Mouse (Mus musculus): ENCODE measurements around the gene Ntrk2. TPM values are rescaled to one million over a fixed set of nuclear protein-coding genes. Genes with fewer than 3 reads are reported as not detected.

The Ntrk2 gene
- polyA plus RNA-seq, 1 experiment, result 6.1 TPM

DNA sequence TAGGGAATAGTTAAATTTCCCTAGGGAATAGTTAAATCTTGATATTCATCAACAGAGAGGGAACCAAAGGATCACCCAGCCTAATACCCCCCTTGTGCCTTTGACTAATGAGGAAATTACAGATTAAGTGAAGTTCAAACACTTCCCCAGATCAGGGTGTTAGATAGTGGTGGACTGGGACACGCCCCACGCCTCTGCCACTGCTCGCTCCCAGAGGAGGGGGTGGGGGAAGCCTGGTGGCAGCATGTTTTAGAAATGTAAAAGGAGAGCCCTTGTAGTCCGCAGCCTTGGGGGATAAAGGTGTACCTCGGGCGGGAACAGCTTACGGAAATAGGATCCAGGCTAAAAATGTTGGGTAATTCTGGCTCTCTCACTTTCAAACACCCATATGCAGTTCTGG lies 252.7 kb downstream of the Ntrk2 start:
- Histone ChIP-seq H3K27ac (ENCODE audit: insufficient read depth, low read depth, low read length) (no peak overlapping the region), H3K27me3 (replicated peaks; ENCODE audit: control insufficient read depth, insufficient read depth, low read length) (no peaks in the 10 kb centered on the region), H3K4me1 (ENCODE audit: control insufficient read depth, insufficient read depth, low read length) (no peaks in the 10 kb centered on the region), H3K4me3 (ENCODE audit: insufficient read depth, low read depth, low read length) (no peak overlapping the region), H3K36me3 (ENCODE audit: control insufficient read depth, insufficient read depth, low read length) (no peaks in the 10 kb centered on the region)
- 24% methylated on average over 7 of the region's 7 CpGs for WGBS
- no peak for TF ChIP-seq POLR2A (IDR thresholded peaks at IDR 0.05; ENCODE audit: low read depth, low read length)
- no peak for TF ChIP-seq CTCF (conservative IDR thresholded peaks at IDR 0.05; ENCODE audit: insufficient read depth, insufficient read length, low read depth, low read length)
- no peak for DNase-seq

DNA sequence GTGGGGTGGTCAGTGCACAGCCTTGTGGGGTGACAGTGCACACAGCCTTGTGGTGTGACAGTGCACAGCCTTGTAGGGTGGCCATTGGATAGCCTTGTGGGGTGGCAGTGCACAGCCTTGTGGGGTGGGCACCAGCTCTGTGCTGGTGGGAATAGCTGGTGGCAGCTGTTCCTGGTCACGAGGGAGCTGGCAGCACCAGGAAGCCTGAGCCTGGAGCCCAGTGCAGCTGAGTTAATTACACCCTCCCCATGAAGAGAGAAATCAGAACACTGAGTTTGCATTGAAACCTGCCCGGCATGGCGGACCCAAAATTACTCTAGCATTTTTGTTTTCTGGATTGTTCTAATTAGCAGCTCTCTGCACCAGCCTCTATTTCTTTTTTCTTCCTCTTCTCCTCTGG lies 259.3 kb downstream of the Ntrk2 start:
- TF ChIP-seq POLR2A (IDR thresholded peaks at IDR 0.05; ENCODE audit: low read depth, low read length), result no peak
- no peak for TF ChIP-seq CTCF (conservative IDR thresholded peaks at IDR 0.05; ENCODE audit: insufficient read depth, insufficient read length, low read depth, low read length)
- H3K4me3 ChIP-seq (ENCODE audit: insufficient read depth, low read depth, low read length), result no peak overlapping the region
- WGBS, result 84% methylated on average over 3 of the region's 3 CpGs

DNA sequence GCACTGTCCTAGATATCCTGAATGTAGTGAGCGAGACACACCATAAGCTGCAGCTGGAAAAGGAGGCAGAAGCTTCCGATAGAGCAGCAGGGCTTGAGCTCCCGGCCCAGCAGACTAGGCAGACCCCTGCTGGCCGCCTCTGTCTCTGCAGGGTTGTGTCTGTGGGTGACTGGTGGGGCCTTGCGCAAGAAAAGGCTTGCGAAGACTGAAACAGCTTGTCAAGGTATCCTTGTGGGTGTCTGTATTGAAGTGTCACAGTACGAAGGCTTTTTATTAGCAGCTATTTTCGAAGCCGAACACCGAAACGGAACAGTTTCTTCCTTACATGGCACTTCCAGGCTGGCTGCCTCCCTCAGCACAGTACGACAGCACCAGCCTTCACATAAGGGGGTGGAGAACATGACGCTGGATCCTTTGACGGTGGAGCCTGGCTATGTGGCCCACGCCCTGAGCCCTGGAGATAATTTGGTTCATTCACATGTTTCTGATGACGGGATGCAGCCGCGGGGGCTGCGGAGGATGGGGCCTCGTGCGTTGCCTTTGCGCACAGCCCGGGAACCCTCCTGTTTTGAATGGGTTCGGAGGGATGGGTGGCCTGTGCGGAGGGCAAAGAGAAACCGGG lies 267.4 kb downstream of the Ntrk2 start:
- no peaks in the 10 kb centered on the region for H3K4me1 ChIP-seq (ENCODE audit: control insufficient read depth, insufficient read depth, low read length)
- H3K27me3 ChIP-seq (replicated peaks; ENCODE audit: control insufficient read depth, insufficient read depth, low read length), result no peaks in the 10 kb centered on the region
- DNase-seq, result peak; percentile 69
- WGBS, result 24% methylated on average over 26 of the region's 26 CpGs
- H3K36me3 ChIP-seq (ENCODE audit: control insufficient read depth, insufficient read depth, low read length), result no peaks in the 10 kb centered on the region
- H3K27ac ChIP-seq (ENCODE audit: insufficient read depth, low read depth, low read length), result no peak overlapping the region
- no peak overlapping the region for H3K4me3 ChIP-seq (ENCODE audit: insufficient read depth, low read depth, low read length)
- TF ChIP-seq CTCF (conservative IDR thresholded peaks at IDR 0.05; ENCODE audit: insufficient read depth, insufficient read length, low read depth, low read length) (peak; percentile 83), POLR2A (IDR thresholded peaks at IDR 0.05; ENCODE audit: low read depth, low read length) (no peak)

More for the DNA sequence above, 259.3 kb downstream of the Ntrk2 start:
- DNase-seq, result no peak
- no peaks in the 10 kb centered on the region for H3K4me1 ChIP-seq (ENCODE audit: control insufficient read depth, insufficient read depth, low read length)
- no peak overlapping the region for H3K27ac ChIP-seq (ENCODE audit: insufficient read depth, low read depth, low read length)
- no peaks in the 10 kb centered on the region for H3K27me3 ChIP-seq (replicated peaks; ENCODE audit: control insufficient read depth, insufficient read depth, low read length)
- no peaks in the 10 kb centered on the region for H3K36me3 ChIP-seq (ENCODE audit: control insufficient read depth, insufficient read depth, low read length)

DNA sequence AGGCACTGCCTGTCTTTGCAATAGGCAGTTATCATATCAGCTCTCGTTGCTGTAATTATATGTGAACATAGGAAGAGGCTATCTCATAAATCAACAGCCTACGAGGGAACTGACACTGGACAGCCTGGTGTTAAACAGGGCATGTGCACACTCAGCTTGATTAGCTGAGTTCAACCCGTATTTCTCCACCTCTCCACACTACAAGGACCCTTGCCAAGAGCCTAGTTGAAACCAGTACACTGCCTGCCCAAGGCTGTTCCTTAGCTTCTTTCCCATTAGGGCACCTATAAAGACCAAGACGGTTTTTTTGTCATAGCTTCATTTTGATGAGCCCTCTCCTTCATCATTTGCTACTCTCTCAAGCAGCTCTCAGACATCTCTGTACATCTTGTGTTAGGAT lies 270.1 kb downstream of the Ntrk2 start:
- TF ChIP-seq CTCF (conservative IDR thresholded peaks at IDR 0.05; ENCODE audit: insufficient read depth, insufficient read length, low read depth, low read length) (no peak), POLR2A (IDR thresholded peaks at IDR 0.05; ENCODE audit: low read depth, low read length) (no peak)
- Histone ChIP-seq H3K27ac (ENCODE audit: insufficient read depth, low read depth, low read length) (no peak overlapping the region), H3K36me3 (ENCODE audit: control insufficient read depth, insufficient read depth, low read length) (no peaks in the 10 kb centered on the region), H3K4me3 (ENCODE audit: insufficient read depth, low read depth, low read length) (no peak overlapping the region), H3K27me3 (replicated peaks; ENCODE audit: control insufficient read depth, insufficient read depth, low read length) (no peaks in the 10 kb centered on the region), H3K4me1 (ENCODE audit: control insufficient read depth, insufficient read depth, low read length) (no peaks in the 10 kb centered on the region)
- no peak for DNase-seq
- 42% methylated on average over 4 of the region's 4 CpGs for WGBS

- Histone ChIP-seq H3K4me3 (ENCODE audit: insufficient read depth, low read depth, low read length) (no peak overlapping the region), H3K4me1 (ENCODE audit: control insufficient read depth, insufficient read depth, low read length) (no peaks in the 10 kb centered on the region), H3K27ac (ENCODE audit: insufficient read depth, low read depth, low read length) (no peak overlapping the region), H3K27me3 (replicated peaks; ENCODE audit: control insufficient read depth, insufficient read depth, low read length) (no peaks in the 10 kb centered on the region), H3K36me3 (ENCODE audit: control insufficient read depth, insufficient read depth, low read length) (no peaks in the 10 kb centered on the region)
- no peak for DNase-seq
- TF ChIP-seq POLR2A (IDR thresholded peaks at IDR 0.05; ENCODE audit: low read depth, low read length) (no peak), CTCF (conservative IDR thresholded peaks at IDR 0.05; ENCODE audit: insufficient read depth, insufficient read length, low read depth, low read length) (no peak)
- 76% methylated on average over 7 of the region's 7 CpGs for WGBS
Observed at GRCm38 (mm10) chr13:59079761-59080461, 273.5 kb downstream of the Ntrk2 start.

DNA sequence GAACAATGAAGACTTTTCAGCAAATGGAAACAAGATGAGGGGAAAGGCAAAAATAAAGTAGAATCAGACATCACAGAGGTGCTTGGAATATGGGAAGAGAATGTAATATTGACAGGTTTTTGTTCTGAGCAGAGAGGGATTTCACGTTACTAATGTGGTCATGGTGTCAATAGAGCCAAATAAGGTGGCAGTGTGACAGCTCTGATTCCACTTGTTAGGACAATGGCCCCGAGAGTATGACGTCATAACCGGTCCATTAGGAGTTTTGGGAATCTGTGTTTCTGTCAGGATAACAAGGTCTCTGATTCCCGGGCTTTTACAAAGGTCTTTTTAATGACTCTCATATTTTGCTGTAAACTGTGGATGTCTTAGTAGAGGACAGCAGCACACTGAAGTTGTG lies 274.1 kb downstream of the Ntrk2 start:
- Histone ChIP-seq H3K4me1 (ENCODE audit: control insufficient read depth, insufficient read depth, low read length) (no peaks in the 10 kb centered on the region), H3K36me3 (ENCODE audit: control insufficient read depth, insufficient read depth, low read length) (no peaks in the 10 kb centered on the region), H3K27ac (ENCODE audit: insufficient read depth, low read depth, low read length) (no peak overlapping the region), H3K27me3 (replicated peaks; ENCODE audit: control insufficient read depth, insufficient read depth, low read length) (no peaks in the 10 kb centered on the region), H3K4me3 (ENCODE audit: insufficient read depth, low read depth, low read length) (no peak overlapping the region)
- no peak for TF ChIP-seq CTCF (conservative IDR thresholded peaks at IDR 0.05; ENCODE audit: insufficient read depth, insufficient read length, low read depth, low read length)
- no peak for TF ChIP-seq POLR2A (IDR thresholded peaks at IDR 0.05; ENCODE audit: low read depth, low read length)
- WGBS, result 83% methylated on average over 5 of the region's 5 CpGs
- DNase-seq, result no peak

- H3K4me3 ChIP-seq (ENCODE audit: insufficient read depth, low read depth, low read length), result no peak overlapping the region
- 71% methylated on average over 4 of the region's 4 CpGs for WGBS
- H3K27me3 ChIP-seq (replicated peaks; ENCODE audit: control insufficient read depth, insufficient read depth, low read length), result no peaks in the 10 kb centered on the region
- no peaks in the 10 kb centered on the region for H3K4me1 ChIP-seq (ENCODE audit: control insufficient read depth, insufficient read depth, low read length)
- no peak overlapping the region for H3K27ac ChIP-seq (ENCODE audit: insufficient read depth, low read depth, low read length)
- no peaks in the 10 kb centered on the region for H3K36me3 ChIP-seq (ENCODE audit: control insufficient read depth, insufficient read depth, low read length)
- DNase-seq, result no peak
- TF ChIP-seq CTCF (conservative IDR thresholded peaks at IDR 0.05; ENCODE audit: insufficient read depth, insufficient read length, low read depth, low read length) (no peak), POLR2A (IDR thresholded peaks at IDR 0.05; ENCODE audit: low read depth, low read length) (no peak)
Observed at GRCm38 (mm10) chr13:59089016-59089415, 282.6 kb downstream of the Ntrk2 start.
